Mouse (Mus musculus) layer of hippocampus, postnatal 10 days (tissue): ENCODE data around the gene Napb. TPM values are rescaled to one million over a fixed set of nuclear protein-coding genes. Genes with fewer than 3 reads are reported as not detected.

Experiments
- DNase-seq, 2 experiments: peaks; one replicate each; pipeline ENCODE4 v3.0.0; 2021; ENCODE audit warnings: low spot score in 2 of 2
- total RNA-seq, 2 experiments: library from RNA; stranded (reverse); gene quantifications; 2 replicates each; pipeline ENCODE4 v1.2.3; 2021

The Napb gene
- total RNA-seq, 2 experiments from 2014 or later = 232 to 251 TPM

GRCm38 (mm10) chr2:148689444-148690140 lies 42.7 kb downstream of the Napb start:
- DNase-seq = no peak

GRCm38 (mm10) chr2:148687971-148688370 lies 44.3 kb downstream of the Napb start:
- DNase-seq = no peak

- no peak for DNase-seq
Measured at GRCm38 (mm10) chr2:148686862-148687261, 45.4 kb downstream of the Napb start.

GRCm38 (mm10) chr2:148685709-148686108 lies 46.6 kb downstream of the Napb start:
- no peak for DNase-seq

GRCm38 (mm10) chr2:148684972-148685371 lies 47.3 kb downstream of the Napb start:
- DNase-seq = no peak

- DNase-seq = no peak
Measured at GRCm38 (mm10) chr2:148683031-148683430, 49.2 kb downstream of the Napb start.

- DNase-seq = peak in 1 of 2 experiments; percentile 50
Measured at GRCm38 (mm10) chr2:148681461-148681891, 50.8 kb downstream of the Napb start.

- peak; percentile 98 to 99 for DNase-seq
Measured at GRCm38 (mm10) chr2:148680775-148681291, 51.4 kb downstream of the Napb start, which contains the start of gene Gzf1. TSS of gene Gzf1 (plus strand) at chr2:148681023.

GRCm38 (mm10) chr2:148679346-148679745 lies 52.9 kb downstream of the Napb start:
- peak; percentile 46 to 57 for DNase-seq

GRCm38 (mm10) chr2:148677801-148678200 lies 54.5 kb downstream of the Napb start:
- peak; percentile 87 to 90 for DNase-seq

GRCm38 (mm10) chr2:148672199-148673096 lies 59.8 kb downstream of the Napb start, which contains the start of gene Nxt1:
TSS of gene Nxt1 (plus strand) at chr2:148672601.
- DNase-seq = peak; percentile 99 to 100

GRCm38 (mm10) chr2:148663458-148663857 lies 68.8 kb downstream of the Napb start:
- DNase-seq = no peak

- DNase-seq = peak; percentile 80 to 85
Measured at GRCm38 (mm10) chr2:148654961-148655360, 77.3 kb downstream of the Napb start.

- DNase-seq = no peak
Measured at GRCm38 (mm10) chr2:148650587-148651357, 81.5 kb downstream of the Napb start.

- no peak for DNase-seq
Measured at GRCm38 (mm10) chr2:148644421-148645000, 87.8 kb downstream of the Napb start.

Other genes with a start within 250 kb of the Napb start
- 10 to 100 TPM; 10.1 to 12.6 TPM for gene Nxt1, start 59.9 kb downstream of the Napb start, total RNA-seq
- gene Gzf1, start 51.4 kb downstream of the Napb start, total RNA-seq = 10 to 100 TPM; 24.0 to 26.2 TPM
- gene Cstl1, start 17.9 kb upstream of the Napb start, total RNA-seq = under 1 TPM in 1 of 2 experiments, not detected in 1; 0.71 TPM
- gene Cst11, start 39.0 kb upstream of the Napb start, total RNA-seq = not detected
- gene 8030411F24Rik, start 49.5 kb upstream of the Napb start, total RNA-seq = not detected
- not detected for gene Cst12, start 56.9 kb upstream of the Napb start, total RNA-seq
- gene Cst8, start 66.3 kb upstream of the Napb start, total RNA-seq = not detected
- not detected for gene Cst13, start 87.6 kb upstream of the Napb start, total RNA-seq
- not detected for gene Cst9, start 102.7 kb upstream of the Napb start, total RNA-seq
- gene 9230104L09Rik, start 132.6 kb upstream of the Napb start, total RNA-seq = not detected
- gene Cst3, start 143.2 kb upstream of the Napb start, total RNA-seq = 1,000 to 10,000 TPM; 2,230 to 2,265 TPM